Mouse (Mus musculus) liver (tissue): Measurements from ENCODE around the gene Man2a2.
"Not testable (repeated sequence)": the region's sequence is repeated elsewhere in the genome, so short reads cannot be mapped to it uniquely, and the experiment has no call there.

ENCODE experiments used
- DNase-seq: peaks from one replicate; pipeline ENCODE4 v3.0.0-alpha.2; 2020; ENCODE audit warnings: mixed read lengths

Man2a2 gene

GRCm38 (mm10) chr7:80330278-80330677, 40.9 kb downstream of the Man2a2 start:
- no peak for DNase-seq

GRCm38 (mm10) chr7:80326076-80326475, 45.1 kb downstream of the Man2a2 start:
- no peak for DNase-seq

GRCm38 (mm10) chr7:80325292-80325868, 45.8 kb downstream of the Man2a2 start:
- no peak for DNase-seq

GRCm38 (mm10) chr7:80324816-80325119, 46.4 kb downstream of the Man2a2 start:
- not testable (repeated sequence) for DNase-seq

- peak; percentile 94 for DNase-seq
Observed at GRCm38 (mm10) chr7:80324043-80324815, 46.9 kb downstream of the Man2a2 start, which contains the start of gene Rccd1. Gene Rccd1 (minus strand): TSS chr7:80324454.

- DNase-seq, result no peak
Observed at GRCm38 (mm10) chr7:80323336-80323735, 47.8 kb downstream of the Man2a2 start.

GRCm38 (mm10) chr7:80319846-80320496, 51.2 kb downstream of the Man2a2 start:
- no peak for DNase-seq

- no peak for DNase-seq
Observed at GRCm38 (mm10) chr7:80318670-80319069, 52.5 kb downstream of the Man2a2 start.

GRCm38 (mm10) chr7:80317439-80318115, 53.6 kb downstream of the Man2a2 start:
- DNase-seq, result no peak

- DNase-seq, result no peak
Observed at GRCm38 (mm10) chr7:80315733-80316132, 55.4 kb downstream of the Man2a2 start.

- no peak for DNase-seq
Observed at GRCm38 (mm10) chr7:80310771-80311170, 60.4 kb downstream of the Man2a2 start.

GRCm38 (mm10) chr7:80307766-80308165, 63.4 kb downstream of the Man2a2 start:
- DNase-seq, result no peak

- peak; percentile 30 for DNase-seq
Observed at GRCm38 (mm10) chr7:80301522-80301921, 69.7 kb downstream of the Man2a2 start.

- DNase-seq, result no peak
Observed at GRCm38 (mm10) chr7:80299568-80299967, 71.6 kb downstream of the Man2a2 start.
